Mouse (Mus musculus) ES-CJ7 (cell line): ENCODE data around the gene Col8a1.

ENCODE experiments used
- DNase-seq: peaks from one replicate; pipeline ENCODE4 v3.0.0; 2011; ENCODE audit warnings: low read depth, low spot score

The Col8a1 gene

GRCm38 (mm10) chr16:57754526-57755125 lies at the start of gene Col8a1:
TSS of gene Col8a1 (minus strand) at chr16:57754737.
- peak; percentile 16 for DNase-seq

- DNase-seq, result no peak
These were observed 47.3 kb upstream of the Col8a1 start for GRCm38 (mm10) chr16:57801886-57802285.

GRCm38 (mm10) chr16:57796321-57796720 lies 41.8 kb upstream of the Col8a1 start:
- DNase-seq, result no peak

GRCm38 (mm10) chr16:57779011-57779410 lies 24.5 kb upstream of the Col8a1 start:
- DNase-seq, result no peak

GRCm38 (mm10) chr16:57765615-57766014 lies 11.1 kb upstream of the Col8a1 start:
- no peak for DNase-seq

GRCm38 (mm10) chr16:57759862-57760261 lies 5.3 kb upstream of the Col8a1 start:
- no peak for DNase-seq

- no peak for DNase-seq
These were observed 1.2 kb upstream of the Col8a1 start for GRCm38 (mm10) chr16:57755708-57756107.

GRCm38 (mm10) chr16:57755241-57755640 lies 704 bp upstream of the Col8a1 start:
- peak; percentile 11 for DNase-seq

- no peak for DNase-seq
These were observed 827 bp downstream of the Col8a1 start for GRCm38 (mm10) chr16:57753539-57754280.

- DNase-seq, result no peak
These were observed 4.0 kb downstream of the Col8a1 start for GRCm38 (mm10) chr16:57750549-57750948.

- DNase-seq, result no peak
These were observed 6.4 kb downstream of the Col8a1 start for GRCm38 (mm10) chr16:57748093-57748492.

GRCm38 (mm10) chr16:57747357-57748056 lies 7.0 kb downstream of the Col8a1 start:
- no peak for DNase-seq

- DNase-seq, result no peak
These were observed 14.4 kb downstream of the Col8a1 start for GRCm38 (mm10) chr16:57740169-57740568.

GRCm38 (mm10) chr16:57734942-57735341 lies 19.6 kb downstream of the Col8a1 start:
- no peak for DNase-seq

GRCm38 (mm10) chr16:57733545-57733944 lies 21.0 kb downstream of the Col8a1 start:
- no peak for DNase-seq

- DNase-seq, result no peak
These were observed 21.4 kb downstream of the Col8a1 start for GRCm38 (mm10) chr16:57733139-57733538.

- no peak for DNase-seq
These were observed 29.6 kb downstream of the Col8a1 start for GRCm38 (mm10) chr16:57724978-57725377.

GRCm38 (mm10) chr16:57718982-57719381 lies 35.6 kb downstream of the Col8a1 start:
- no peak for DNase-seq

GRCm38 (mm10) chr16:57698733-57699132 lies 55.8 kb downstream of the Col8a1 start:
- DNase-seq, result no peak

- no peak for DNase-seq
These were observed 59.8 kb downstream of the Col8a1 start for GRCm38 (mm10) chr16:57694694-57695093.

GRCm38 (mm10) chr16:57693906-57694522 lies 60.5 kb downstream of the Col8a1 start:
- DNase-seq, result no peak

GRCm38 (mm10) chr16:57685790-57686399 lies 68.6 kb downstream of the Col8a1 start:
- no peak for DNase-seq
